Mouse (Mus musculus) T-helper 17 cell (primary cell): ENCODE measurements around the gene Zfp69.

ENCODE experiments used
- in situ Hi-C, 2 experiments: fragments of 300-600 bp; cut with MboI, MseI; formaldehyde crosslinking; loops; 1 replicate in 1 of 2; 2 replicates in 1 of 2; pipeline ENCODE4 v1.15.1; 2025; ENCODE audit warnings: high pct_unique_total_duplicates in 2 of 2

The Zfp69 gene

DNA sequence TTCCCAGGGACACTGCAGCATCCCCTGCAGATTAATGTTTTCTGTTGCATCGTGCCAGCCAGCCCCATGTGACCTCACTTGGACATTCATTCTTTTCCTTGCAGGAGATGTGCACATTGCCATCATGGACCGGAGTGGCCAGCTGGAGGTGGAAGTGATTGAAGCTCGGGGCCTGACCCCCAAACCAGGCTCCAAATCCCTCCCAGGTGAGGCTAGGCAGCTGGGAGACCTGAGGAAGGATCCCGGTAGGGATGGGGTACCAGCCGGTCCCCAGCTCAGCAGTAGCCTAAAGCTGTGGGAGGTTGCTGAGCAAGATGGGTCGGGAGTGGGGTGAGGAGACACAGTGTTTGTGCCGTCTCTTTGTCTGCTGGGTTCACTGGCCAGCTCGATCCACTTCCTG is 62.6 kb downstream of the Zfp69 start:
- in situ Hi-C loops, result loop anchor here in 1 of 2 experiments (5.0 kb wide), 1 partner anchor 297 kb away; no protein-coding TSS in a partner anchor

DNA sequence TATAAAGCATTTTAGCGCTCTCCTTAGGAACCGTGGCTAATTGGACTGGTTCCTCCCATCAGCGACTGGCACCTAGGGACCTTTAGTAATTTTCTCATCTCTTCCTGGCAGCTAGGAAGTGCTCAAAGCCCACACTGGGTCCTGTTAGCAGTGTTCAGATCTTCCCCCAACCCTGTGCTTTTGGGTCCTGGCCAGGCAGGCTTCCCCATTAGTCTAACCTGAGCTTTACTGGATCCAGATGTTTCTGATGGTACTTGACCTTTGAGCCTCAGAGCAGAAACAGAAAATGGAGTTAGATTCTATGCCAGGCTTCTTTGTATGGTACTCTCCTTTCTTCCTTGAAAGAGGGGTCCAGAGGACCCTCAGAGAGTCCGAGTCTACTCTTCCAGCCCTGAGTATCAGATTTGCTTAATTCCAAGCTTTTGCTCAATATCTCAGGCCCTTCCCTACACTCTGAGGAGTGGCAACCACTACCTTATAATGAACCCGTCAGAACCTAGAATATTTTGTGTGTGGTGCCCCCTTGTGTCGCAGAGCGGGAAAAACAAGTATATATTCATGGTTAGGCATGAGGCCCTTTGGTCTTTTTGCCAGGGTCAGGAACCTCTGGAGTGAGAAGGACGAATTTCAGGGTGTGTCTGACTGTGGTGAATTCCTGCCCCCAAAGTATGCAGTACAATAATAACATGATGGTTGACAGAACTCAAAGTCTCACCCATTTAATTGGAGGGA is 64.0 kb downstream of the Zfp69 start:
- in situ Hi-C loops, result loop anchor here in 1 of 2 experiments (5.0 kb wide), 1 partner anchor 295 kb away; no protein-coding TSS in a partner anchor

DNA sequence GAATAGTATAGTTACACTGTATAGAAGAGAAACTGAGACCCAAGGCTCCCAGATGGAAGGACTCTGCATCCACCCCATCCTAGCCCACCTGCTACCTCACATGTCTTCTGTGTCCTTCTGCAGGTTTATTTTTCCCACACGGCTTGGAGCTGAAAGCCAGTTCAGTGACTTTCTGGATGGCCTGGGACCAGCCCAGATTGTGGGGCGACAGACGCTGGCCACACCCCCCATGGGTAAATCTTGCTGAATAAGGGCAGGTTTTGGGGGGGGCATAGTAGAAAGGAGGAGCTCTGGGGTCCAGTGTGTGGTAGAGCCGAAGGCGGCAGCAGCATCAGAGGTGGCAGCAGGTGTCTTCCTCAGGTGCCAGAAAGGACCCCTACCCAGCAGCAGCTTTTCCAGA is 64.7 kb downstream of the Zfp69 start:
- in situ Hi-C loops, result loop anchor here in 1 of 2 experiments (5.0 kb wide), 1 partner anchor 295 kb away; no protein-coding TSS in a partner anchor

DNA sequence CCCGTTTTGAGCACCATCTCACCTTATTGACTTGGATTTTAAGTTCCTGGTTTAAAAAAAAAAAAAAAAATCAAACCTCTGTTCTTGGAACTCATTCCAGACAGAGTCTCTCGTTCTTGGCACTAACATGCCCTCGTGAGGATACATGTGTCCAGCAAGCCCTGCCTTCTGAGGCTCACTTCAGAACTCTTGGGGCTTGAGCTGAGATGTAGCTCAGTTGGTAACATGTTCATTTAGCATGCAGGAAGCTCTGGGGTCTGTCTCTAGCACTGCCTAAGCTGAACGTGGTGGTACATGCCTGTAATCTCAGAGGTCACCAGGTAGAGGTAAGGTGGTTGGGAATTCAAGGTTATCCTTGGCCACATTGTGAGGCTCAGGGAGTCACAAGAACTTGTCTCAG is 65.4 kb downstream of the Zfp69 start:
- in situ Hi-C loops, result loop anchor here in 1 of 2 experiments (5.0 kb wide), 1 partner anchor 294 kb away; no protein-coding TSS in a partner anchor

DNA sequence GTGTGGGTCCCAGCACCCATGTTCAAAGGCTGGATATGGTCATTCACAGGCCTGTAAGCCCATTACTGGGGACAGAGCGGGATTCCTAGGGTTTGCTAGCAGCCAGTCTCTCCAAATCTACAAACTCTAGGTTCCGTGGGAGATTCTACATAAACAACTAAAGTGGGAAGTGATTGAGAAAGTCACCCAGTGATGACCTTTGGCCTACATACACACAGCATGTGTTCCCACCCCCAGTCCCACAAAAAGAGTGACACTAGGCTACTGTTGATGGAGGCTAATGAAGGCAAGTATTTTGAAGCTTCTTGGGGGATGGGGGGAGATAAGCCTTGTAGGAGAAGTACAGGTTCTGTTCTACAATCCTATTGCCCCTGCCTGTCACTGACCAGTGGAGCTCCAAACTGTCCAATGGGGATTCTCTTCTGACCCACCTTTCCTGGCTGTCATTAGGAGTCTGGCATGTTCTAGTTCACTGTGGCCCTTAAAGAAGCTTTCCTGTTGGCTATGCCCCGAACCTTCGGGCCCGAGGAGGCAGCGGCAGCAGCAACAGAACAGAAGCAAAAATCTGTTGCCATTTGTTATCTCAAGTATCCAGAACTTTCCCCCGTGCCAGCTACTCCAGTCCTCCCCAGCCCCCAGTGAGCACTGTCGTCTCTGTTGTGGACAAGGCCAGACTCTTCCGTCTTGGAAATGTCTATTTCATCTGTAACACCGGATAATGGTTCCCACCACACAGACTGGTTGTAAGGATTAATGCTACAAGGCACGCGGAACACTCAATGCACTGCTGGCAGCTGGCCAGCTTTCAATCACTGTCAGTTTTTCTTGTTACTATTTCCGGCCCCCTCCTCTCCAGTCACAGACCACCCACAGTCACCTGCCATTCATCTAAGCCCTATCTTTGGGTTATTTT is 66.0 kb downstream of the Zfp69 start:
- in situ Hi-C loops, result loop anchor here in 1 of 2 experiments (5.0 kb wide), 1 partner anchor 293 kb away; no protein-coding TSS in a partner anchor

DNA sequence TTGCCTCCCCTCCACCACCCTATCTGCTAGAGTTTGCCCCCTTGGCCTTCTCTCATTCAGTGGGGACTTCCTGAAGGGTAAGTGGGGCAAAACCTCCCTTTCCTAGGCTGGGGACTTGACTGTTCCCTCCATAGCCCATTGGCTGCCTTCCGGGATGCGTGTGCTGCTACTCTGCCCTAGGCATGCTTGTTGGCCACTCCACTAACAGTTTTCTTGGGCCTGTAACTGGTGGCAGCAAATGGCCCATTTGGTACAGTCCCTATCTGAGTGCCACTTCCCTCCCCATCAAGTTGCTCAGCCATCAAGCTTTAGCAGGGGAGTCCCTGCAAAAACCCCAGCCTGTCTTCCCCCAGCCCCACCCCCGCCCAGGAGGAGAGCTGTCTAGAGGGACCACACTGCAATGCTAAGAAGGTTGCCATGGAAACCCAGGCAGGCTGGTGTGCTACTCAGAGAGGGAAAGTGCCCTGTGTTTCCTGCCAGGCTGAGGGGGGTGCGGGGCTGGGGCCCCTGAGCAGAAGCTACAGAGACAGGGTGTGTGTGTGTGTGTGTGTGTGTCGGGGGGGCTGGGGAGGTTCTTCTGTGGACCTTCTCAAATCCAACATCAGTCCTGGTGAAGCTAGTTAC is 69.4 kb downstream of the Zfp69 start:
- in situ Hi-C loops, result loop anchor here in 1 of 2 experiments (5.0 kb wide), 1 partner anchor 35 kb away; no protein-coding TSS in a partner anchor

DNA sequence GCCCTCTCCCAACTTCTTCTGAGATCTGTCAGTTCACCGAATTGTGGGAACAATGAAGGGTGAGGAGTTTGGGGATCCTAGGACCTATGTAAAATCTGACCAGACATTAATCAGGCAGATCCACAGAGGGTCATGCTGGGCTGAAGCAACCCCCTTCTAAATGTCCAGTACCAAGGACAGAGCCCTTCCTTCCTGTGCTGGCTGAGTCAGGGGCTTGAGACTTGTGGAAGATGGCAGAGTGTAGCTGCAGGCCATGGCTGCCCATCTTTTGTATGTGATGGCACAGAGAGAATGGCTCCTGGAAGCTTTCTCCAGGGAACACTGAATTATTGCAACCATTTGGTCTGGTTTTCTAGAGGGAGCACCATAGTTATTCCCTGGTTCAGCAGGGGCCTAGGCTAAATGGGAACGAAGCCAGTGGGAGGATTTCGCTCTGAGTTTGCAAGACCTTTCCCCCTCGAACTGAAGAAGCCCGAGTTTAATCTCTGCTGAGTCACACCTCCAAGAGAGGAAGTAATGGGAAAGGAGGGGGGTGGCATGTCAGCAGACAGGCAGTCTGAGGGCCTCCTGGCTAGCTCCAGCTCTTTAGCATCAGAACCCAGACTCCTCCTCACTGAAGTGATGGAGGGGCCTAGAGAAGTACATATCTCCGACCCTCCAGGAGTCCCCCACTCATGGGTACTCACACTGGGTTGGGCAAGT is 70.6 kb downstream of the Zfp69 start:
- in situ Hi-C loops, result loop anchor here in 1 of 2 experiments (5.0 kb wide), 1 partner anchor 34 kb away; no protein-coding TSS in a partner anchor
